Mouse (Mus musculus) frontal cortex, postnatal 36 days (tissue): ENCODE data around the gene Klk15.
"Not testable (repeated sequence)": the region's sequence is repeated elsewhere in the genome, so short reads cannot be mapped to it uniquely, and the experiment has no call there.

Experiments used
- DNase-seq, 2 experiments: peaks; one replicate each; pipeline ENCODE4 v3.0.0; 2022; ENCODE audit warnings: low spot score in 2 of 2

The Klk15 gene

GRCm38 (mm10) chr7:43975761-43976160, 42.2 kb downstream of the Klk15 start, which contains the start of gene Klk1b9:
Gene Klk1b9, plus strand, starts transcription at chr7:43976061.
- not testable (repeated sequence) for DNase-seq

GRCm38 (mm10) chr7:43985657-43986056, 52.1 kb downstream of the Klk15 start:
- no peak for DNase-seq
